Mouse (Mus musculus): ENCODE data around the gene Dph7. TPM values are rescaled to one million over a fixed set of nuclear protein-coding genes. Genes with fewer than 3 reads are reported as not detected.
"Not testable (repeated sequence)": the region's sequence is repeated elsewhere in the genome, so short reads cannot be mapped to it uniquely, and the experiment has no call there.

The Dph7 gene
- polyA plus RNA-seq, 1 experiment from 2014 or later, result 17.2 TPM

GRCm38 (mm10) chr2:24926965-24927358, 35.2 kb upstream of the Dph7 start:
- Histone ChIP-seq H3K9me3 (replicated peaks; ENCODE audit: control insufficient read depth, low read length) (no peaks in the 10 kb centered on the region), H3K36me3 (ENCODE audit: control insufficient read depth, insufficient read depth, low read length) (no peaks in the 10 kb centered on the region), H3K27me3 (ENCODE audit: control insufficient read depth, insufficient read depth, low read length) (no peaks in the 10 kb centered on the region; the same call in none of the 2 replicates), H3K4me2 (no peak overlapping the region), H3K27ac (ENCODE audit: low read depth, low read length) (no peak overlapping the region), H3K4me1 (ENCODE audit: control insufficient read depth, insufficient read depth, low read length) (no peaks in the 10 kb centered on the region; the same call in 1 of the 2 replicates), H3K4me3 (ENCODE audit: low read depth, low read length) (no peak overlapping the region), H3K9ac (ENCODE audit: low read depth, low read length) (no peak overlapping the region)
- no peak for ATAC-seq (replicated peaks; ENCODE audit: insufficient number of reproducible peaks, low FRiP score, low TSS enrichment)
- 61% methylated on average over 7 of the region's 7 CpGs for WGBS (ENCODE audit: insufficient replicate concordance)

- no peak for ATAC-seq (replicated peaks; ENCODE audit: insufficient number of reproducible peaks, low FRiP score, low TSS enrichment)
Observed at GRCm38 (mm10) chr2:24927810-24928479, 34.3 kb upstream of the Dph7 start.

GRCm38 (mm10) chr2:24929119-24929518, 33.1 kb upstream of the Dph7 start:
- H3K27me3 ChIP-seq (ENCODE audit: control insufficient read depth, insufficient read depth, low read length), result no peaks in the 10 kb centered on the region; the same call in none of the 2 replicates
- H3K27ac ChIP-seq (ENCODE audit: low read depth, low read length), result no peak overlapping the region
- no peak for ATAC-seq (replicated peaks; ENCODE audit: insufficient number of reproducible peaks, low FRiP score, low TSS enrichment)
- no peaks in the 10 kb centered on the region; the same call in 1 of the 2 replicates for H3K4me1 ChIP-seq (ENCODE audit: control insufficient read depth, insufficient read depth, low read length)
- H3K4me2 ChIP-seq, result no peak overlapping the region
- no peaks in the 10 kb centered on the region for H3K36me3 ChIP-seq (ENCODE audit: control insufficient read depth, insufficient read depth, low read length)
- WGBS (ENCODE audit: insufficient replicate concordance), result 51% methylated on average over 2 of the region's 2 CpGs
- H3K9ac ChIP-seq (ENCODE audit: low read depth, low read length), result no peak overlapping the region
- no peak overlapping the region for H3K4me3 ChIP-seq (ENCODE audit: low read depth, low read length)
- H3K9me3 ChIP-seq (replicated peaks; ENCODE audit: control insufficient read depth, low read length), result no peaks in the 10 kb centered on the region

More at GRCm38 (mm10) chr2:24927810-24928479, 34.3 kb upstream of the Dph7 start:
- Histone ChIP-seq H3K9me3 (replicated peaks; ENCODE audit: control insufficient read depth, low read length) (no peaks in the 10 kb centered on the region), H3K4me2 (no peak overlapping the region), H3K36me3 (ENCODE audit: control insufficient read depth, insufficient read depth, low read length) (no peaks in the 10 kb centered on the region), H3K27ac (ENCODE audit: low read depth, low read length) (no peak overlapping the region), H3K4me3 (ENCODE audit: low read depth, low read length) (no peak overlapping the region), H3K9ac (ENCODE audit: low read depth, low read length) (no peak overlapping the region), H3K4me1 (ENCODE audit: control insufficient read depth, insufficient read depth, low read length) (no peaks in the 10 kb centered on the region; the same call in 1 of the 2 replicates), H3K27me3 (ENCODE audit: control insufficient read depth, insufficient read depth, low read length) (no peaks in the 10 kb centered on the region; the same call in none of the 2 replicates)
- WGBS (ENCODE audit: insufficient replicate concordance), result 53% methylated on average over 4 of the region's 4 CpGs

DNA sequence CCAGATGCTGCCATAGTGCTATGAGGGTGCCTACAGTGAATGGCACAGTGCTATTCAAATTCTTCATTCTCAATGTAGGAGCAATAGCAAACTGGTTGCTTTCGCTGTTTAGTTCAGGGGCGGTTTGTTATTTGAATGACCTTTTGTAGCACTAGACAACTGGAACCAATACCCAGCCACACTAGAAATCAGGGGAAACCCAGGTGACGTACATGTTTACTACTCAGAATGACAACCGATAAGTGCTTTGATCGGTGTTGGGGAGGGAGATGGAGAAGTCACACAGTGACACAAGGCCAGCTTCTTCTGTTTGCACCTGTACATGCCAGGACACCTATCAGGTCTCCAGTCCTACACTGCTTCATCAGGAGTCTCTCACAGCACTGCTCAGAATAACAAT, 32.6 kb upstream of the Dph7 start:
- Histone ChIP-seq H3K9ac (ENCODE audit: low read depth, low read length) (no peak overlapping the region), H3K4me3 (ENCODE audit: low read depth, low read length) (no peak overlapping the region), H3K27me3 (ENCODE audit: control insufficient read depth, insufficient read depth, low read length) (no peaks in the 10 kb centered on the region; the same call in none of the 2 replicates), H3K36me3 (ENCODE audit: control insufficient read depth, insufficient read depth, low read length) (no peaks in the 10 kb centered on the region), H3K4me2 (no peak overlapping the region), H3K9me3 (replicated peaks; ENCODE audit: control insufficient read depth, low read length) (no peaks in the 10 kb centered on the region), H3K4me1 (ENCODE audit: control insufficient read depth, insufficient read depth, low read length) (no peaks in the 10 kb centered on the region; the same call in 1 of the 2 replicates), H3K27ac (ENCODE audit: low read depth, low read length) (no peak overlapping the region)
- 86% methylated on average over 5 of the region's 5 CpGs for WGBS (ENCODE audit: insufficient replicate concordance)
- no peak for ATAC-seq (replicated peaks; ENCODE audit: insufficient number of reproducible peaks, low FRiP score, low TSS enrichment)

DNA sequence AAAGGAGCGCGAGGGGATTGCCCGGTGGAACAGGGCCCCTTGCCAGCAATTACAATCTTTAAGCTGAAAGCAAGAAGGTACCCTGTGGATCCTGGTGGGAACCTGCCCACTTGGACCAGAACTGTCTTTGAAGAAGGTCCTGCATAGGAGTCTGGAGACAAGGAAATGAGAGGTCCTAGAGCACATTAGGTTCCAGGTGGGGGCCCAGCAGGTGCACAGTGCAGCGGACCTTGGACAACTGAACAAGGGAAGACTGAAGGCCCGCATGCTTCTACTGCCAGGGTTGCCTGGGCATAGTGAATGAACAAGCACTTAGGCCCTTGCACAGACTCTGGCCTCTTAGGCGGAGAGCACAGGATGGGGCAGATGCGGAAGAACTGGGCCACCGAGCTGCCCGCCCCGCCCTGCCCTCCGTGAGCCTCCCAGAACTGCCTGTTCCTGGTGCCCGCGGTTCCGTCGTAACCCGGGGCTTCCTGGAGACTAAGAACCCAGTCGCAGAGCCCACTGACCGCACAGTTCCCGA, 27.7 kb upstream of the Dph7 start:
- Histone ChIP-seq H3K4me1 (ENCODE audit: control insufficient read depth, insufficient read depth, low read length) (no peaks in the 10 kb centered on the region), H3K27me3 (ENCODE audit: control insufficient read depth, insufficient read depth, low read length) (no peaks in the 10 kb centered on the region), H3K9me3 (replicated peaks; ENCODE audit: control insufficient read depth, low read length) (no peaks in the 10 kb centered on the region), H3K36me3 (ENCODE audit: control insufficient read depth, insufficient read depth, low read length) (no peaks in the 10 kb centered on the region), H3K27ac (ENCODE audit: low read depth, low read length) (peak overlapping the region; percentile 60; the same call in 1 of the 2 replicates), H3K9ac (ENCODE audit: low read depth, low read length) (peak overlapping the region; percentile 71), H3K4me3 (ENCODE audit: low read depth, low read length) (peak overlapping the region; percentile 74), H3K4me2 (peak overlapping the region; percentile 99)
- 8% methylated on average over 18 of the region's 19 CpGs for WGBS (ENCODE audit: insufficient replicate concordance)
- peak; percentile 55 for ATAC-seq (replicated peaks; ENCODE audit: insufficient number of reproducible peaks, low FRiP score, low TSS enrichment)

- Histone ChIP-seq H3K4me2 (peak within 1 kb of the TSS; percentile 99), H3K9ac (ENCODE audit: low read depth, low read length) (peak within 1 kb of the TSS; percentile 71), H3K4me1 (ENCODE audit: control insufficient read depth, insufficient read depth, low read length) (no peaks in the 10 kb centered on the region), H3K36me3 (ENCODE audit: control insufficient read depth, insufficient read depth, low read length) (no peaks in the 10 kb centered on the region), H3K4me3 (ENCODE audit: low read depth, low read length) (peak within 1 kb of the TSS; percentile 74), H3K27ac (ENCODE audit: low read depth, low read length) (peak within 1 kb of the TSS; percentile 60; the same call in 1 of the 2 replicates), H3K27me3 (ENCODE audit: control insufficient read depth, insufficient read depth, low read length) (no peaks in the 10 kb centered on the region), H3K9me3 (replicated peaks; ENCODE audit: control insufficient read depth, low read length) (no peaks in the 10 kb centered on the region)
- WGBS (ENCODE audit: insufficient replicate concordance), result under 1% methylated on average over 42 of the region's 49 CpGs
- peak; percentile 94 for ATAC-seq (replicated peaks; ENCODE audit: insufficient number of reproducible peaks, low FRiP score, low TSS enrichment)
Observed at GRCm38 (mm10) chr2:24935057-24935796, 27.0 kb upstream of the Dph7 start, which contains the start of gene Arrdc1. TSS of gene Arrdc1 (minus strand) at chr2:24935252.

GRCm38 (mm10) chr2:24942092-24942491, 20.1 kb upstream of the Dph7 start:
- Histone ChIP-seq H3K4me1 (ENCODE audit: control insufficient read depth, insufficient read depth, low read length) (no peaks in the 10 kb centered on the region), H3K9ac (ENCODE audit: low read depth, low read length) (no peak overlapping the region), H3K9me3 (replicated peaks; ENCODE audit: control insufficient read depth, low read length) (no peaks in the 10 kb centered on the region), H3K36me3 (ENCODE audit: control insufficient read depth, insufficient read depth, low read length) (no peaks in the 10 kb centered on the region), H3K4me2 (no peak overlapping the region), H3K4me3 (ENCODE audit: low read depth, low read length) (no peak overlapping the region), H3K27me3 (ENCODE audit: control insufficient read depth, insufficient read depth, low read length) (no peaks in the 10 kb centered on the region), H3K27ac (ENCODE audit: low read depth, low read length) (no peak overlapping the region)
- ATAC-seq (replicated peaks; ENCODE audit: insufficient number of reproducible peaks, low FRiP score, low TSS enrichment), result no peak
- whole genome bisulfite sequencing (ENCODE audit: insufficient replicate concordance), result 75% methylated on average over 4 of the region's 4 CpGs

GRCm38 (mm10) chr2:24944304-24944703, 17.9 kb upstream of the Dph7 start:
- not testable (repeated sequence) for ATAC-seq (replicated peaks; ENCODE audit: insufficient number of reproducible peaks, low FRiP score, low TSS enrichment); H3K9ac ChIP-seq (ENCODE audit: low read depth, low read length); H3K4me1 ChIP-seq (ENCODE audit: control insufficient read depth, insufficient read depth, low read length); H3K9me3 ChIP-seq (replicated peaks; ENCODE audit: control insufficient read depth, low read length); H3K36me3 ChIP-seq (ENCODE audit: control insufficient read depth, insufficient read depth, low read length); H3K4me2 ChIP-seq; H3K27ac ChIP-seq (ENCODE audit: low read depth, low read length); H3K4me3 ChIP-seq (ENCODE audit: low read depth, low read length); H3K27me3 ChIP-seq (ENCODE audit: control insufficient read depth, insufficient read depth, low read length)
- 44% methylated on average over 2 of the region's 2 CpGs for WGBS (ENCODE audit: insufficient replicate concordance)
